In genomic region chr9:87369059-87369458, GRCm38 (mm10) we compare ENCODE assay signal across 22 mouse cellular contexts.
DNase-seq lines count a peak whose midpoint lies in the region; ATAC-seq lines count a peak whose summit lies in the region.
"Had no signal": no experiment of that assay in that cellular context is flagged by ENCODE, and none has a peak within 500 bp of the region (broad histone marks: within the 10 kb centered on the region; RNA-seq: fewer than 3 reads in every experiment).

No protein-coding gene starts in this region.

- intact Hi-C loops in left cerebral cortex, postnatal 25 days (cut with DNase I), result no loop called here

- ATAC-seq in neural tube, embryonic 15.5 days (ENCODE audit: low FRiP score), result no peak
- ATAC-seq in limb, embryonic 12.5 days (ENCODE audit: insufficient number of reproducible peaks, insufficient read depth, low FRiP score, low TSS enrichment, low read depth), result no peak
- no peak for ATAC-seq in activated CD4-positive, CD25-positive, alpha-beta regulatory T cell, adult 4 months
- ATAC-seq: forebrain, embryonic 14.5 days; hindbrain, embryonic 16.5 days; inflammation-experienced regulatory T-cells, adult 6 months; Patski had no signal

- H3K9ac ChIP-seq in neural tube, embryonic 15.5 days (replicated peaks), result no peak overlapping the region
- H3K9ac ChIP-seq in limb, embryonic 12.5 days (replicated peaks), result no peak overlapping the region
- H3K9ac ChIP-seq: embryonic facial prominence, embryonic 15.5 days; heart, embryonic 15.5 days; hindbrain, embryonic 12.5 days had no signal

- H3K4me3 ChIP-seq in neural tube, embryonic 15.5 days (replicated peaks), result no peak overlapping the region
- no peak overlapping the region for H3K4me3 ChIP-seq in limb, embryonic 12.5 days (replicated peaks)
- H3K4me3 ChIP-seq: embryonic facial prominence, embryonic 15.5 days; erythroblast, embryonic 14.5 days; forebrain, embryonic 10.5 days; heart, adult 2 months; heart, embryonic 15.5 days; hindbrain, embryonic 12.5 days had no signal

- DNase-seq in neural tube, embryonic 10.5 days (ENCODE audit: extremely low spot score, low spot score), result peak; percentile 30
- peak; percentile 24 for DNase-seq in embryo, embryonic 9.5 days (ENCODE audit: extremely low spot score)
- DNase-seq in layer of hippocampus, adult 9-11 months, result no peak
- DNase-seq in left cerebral cortex, postnatal 25 days (ENCODE audit: low spot score in 2 of 2), result no peak
- DNase-seq: adrenal gland, adult 8-10 months; adrenal gland, postnatal 36 days; cerebellum, adult 2 months; cerebellum, postnatal 14 days; heart, adult 2 months had no signal

- WGBS in neural tube, embryonic 15.5 days, result 63% methylated on average over 4 of the region's 4 CpGs
- WGBS in limb, embryonic 12.5 days, result 12% methylated on average over 4 of the region's 4 CpGs

- H3K4me1 ChIP-seq in neural tube, embryonic 15.5 days, result no peaks in the 10 kb centered on the region
- peaks cover 44% of the 10 kb centered on the region for H3K4me1 ChIP-seq in limb, embryonic 12.5 days (replicated peaks)
- H3K4me1 ChIP-seq: embryonic facial prominence, embryonic 15.5 days; heart, embryonic 15.5 days; hindbrain, embryonic 12.5 days had no signal

- H3K36me3 ChIP-seq in neural tube, embryonic 15.5 days, result no peaks in the 10 kb centered on the region
- no peaks in the 10 kb centered on the region for H3K36me3 ChIP-seq in limb, embryonic 12.5 days
- H3K36me3 ChIP-seq: embryonic facial prominence, embryonic 15.5 days; forebrain, embryonic 10.5 days; heart, embryonic 15.5 days; hindbrain, embryonic 12.5 days had no signal

- no peak overlapping the region for H3K27ac ChIP-seq in neural tube, embryonic 15.5 days (replicated peaks)
- no peak overlapping the region for H3K27ac ChIP-seq in limb, embryonic 12.5 days
- H3K27ac ChIP-seq: embryonic facial prominence, embryonic 15.5 days; forebrain, embryonic 10.5 days; heart, adult 2 months; heart, embryonic 15.5 days; hindbrain, embryonic 12.5 days had no signal

- no peaks in the 10 kb centered on the region for H3K9me3 ChIP-seq in neural tube, embryonic 15.5 days (replicated peaks)
- no peaks in the 10 kb centered on the region for H3K9me3 ChIP-seq in limb, embryonic 12.5 days
- H3K9me3 ChIP-seq: embryonic facial prominence, embryonic 15.5 days; forebrain, embryonic 10.5 days; heart, embryonic 15.5 days; hindbrain, embryonic 12.5 days had no signal

- H3K27me3 ChIP-seq in neural tube, embryonic 15.5 days (replicated peaks), result no peaks in the 10 kb centered on the region
- H3K27me3 ChIP-seq in limb, embryonic 12.5 days, result peaks cover 26% of the 10 kb centered on the region; the same call in 1 of the 2 replicates
- H3K27me3 ChIP-seq: embryonic facial prominence, embryonic 15.5 days; heart, embryonic 15.5 days; hindbrain, embryonic 12.5 days; Patski had no signal

- no peak overlapping the region for H3K4me2 ChIP-seq in neural tube, embryonic 15.5 days
- H3K4me2 ChIP-seq in limb, embryonic 12.5 days, result peak overlapping the region; percentile 21; the same call in 1 of the 2 replicates
- H3K4me2 ChIP-seq: embryonic facial prominence, embryonic 15.5 days; heart, embryonic 11.5 days; heart, embryonic 15.5 days; hindbrain, embryonic 12.5 days had no signal

Comparison
In these comparisons a context has a peak if more than half of its experiments do, and no peak if none do; other contexts are left out.
1. DNase-seq: peak in neural tube, embryonic 10.5 days (single experiment) and embryo, embryonic 9.5 days (single experiment); none in layer of hippocampus, adult 9-11 months (single experiment) and left cerebral cortex, postnatal 25 days (0 of 2).